Mouse (Mus musculus) sigmoid colon, adult 10 weeks (tissue): Measurements from ENCODE around the gene Myh10. TPM values are rescaled to one million over a fixed set of nuclear protein-coding genes. Genes with fewer than 3 reads are reported as not detected.

Source experiments
- polyA plus RNA-seq: library from polyadenylated mRNA; stranded (reverse); fragments of 350-450 nt; fragmentation: Illumina TruSeq; extraction: RNeasy Lipid Tissue Mini Kit (QIAGEN cat#74804); gene quantifications from one replicate; pipeline ENCODE4 v1.2.3, GENCODE M21; 2014; ENCODE audit warnings: low read depth, low replicate concordance

Gene Myh10
- polyA plus RNA-seq, result 9.9 TPM

DNA sequence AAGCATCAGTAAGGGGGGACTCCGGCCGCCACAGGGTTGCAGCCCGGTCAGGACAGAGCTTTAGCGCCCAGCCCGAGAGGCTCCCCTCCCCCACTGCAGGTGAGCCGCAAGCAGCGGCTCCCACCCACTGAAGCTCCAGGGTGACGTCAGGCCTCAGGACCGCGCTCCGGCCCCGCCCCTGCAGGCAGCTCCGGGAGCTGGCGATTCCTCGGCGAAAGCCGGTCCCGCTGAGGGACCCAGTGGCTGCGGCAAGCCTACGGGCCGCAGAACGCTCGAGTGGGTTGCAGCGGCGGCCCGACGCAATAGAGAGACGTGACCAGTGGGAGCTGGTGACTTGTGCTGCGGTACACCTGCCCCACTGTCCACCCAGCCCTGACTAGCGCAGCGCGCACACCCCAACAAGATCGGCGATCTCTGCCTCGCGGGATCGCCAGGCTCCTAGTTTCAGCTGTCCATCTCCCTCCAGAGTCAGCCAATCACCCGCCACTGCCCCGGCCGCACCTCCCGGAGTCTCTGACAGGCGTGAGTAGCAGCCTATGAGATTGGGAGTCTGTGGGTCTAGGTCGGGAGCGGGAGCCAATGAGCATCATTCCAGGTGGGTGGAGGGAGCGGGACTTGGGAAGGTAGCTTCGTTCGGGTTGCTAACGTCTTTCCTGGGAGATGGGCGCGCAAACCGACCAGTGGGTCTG is at the start of gene Myh10:
Gene Myh10, plus strand, starts transcription at position 239 of the 689 bp plus-strand sequence.

Other genes starting within 250 kb of the Myh10 start
- 1.0 TPM for gene Pik3r6, start 188.5 kb upstream of the Myh10 start, polyA plus RNA-seq
- 0.22 TPM for gene Mfsd6l, start 135.4 kb upstream of the Myh10 start, polyA plus RNA-seq
- not detected for gene Ccdc42, start 104.5 kb upstream of the Myh10 start, polyA plus RNA-seq
- 192 TPM for gene Ndel1, start 180.3 kb downstream of the Myh10 start, polyA plus RNA-seq
- gene Rnf222, start 197.0 kb downstream of the Myh10 start, polyA plus RNA-seq, result not detected
- 169 TPM for gene Rpl26, start 210.0 kb downstream of the Myh10 start, polyA plus RNA-seq
- not detected for gene Odf4, start 235.5 kb downstream of the Myh10 start, polyA plus RNA-seq